Mouse (Mus musculus) ES-Bruce4 (cell line): ENCODE results near the gene Grxcr1.

Experiments used
- CTCF ChIP-seq: IDR thresholded peaks from one replicate; pipeline ENCODE4 v1.8.1; 2011; ENCODE audit warnings: low read depth, low read length
- EP300 ChIP-seq: IDR thresholded peaks from 2 replicates; pipeline ENCODE4 v1.6.1; 2011; ENCODE audit warnings: low read depth, low read length; ENCODE audit not compliant: insufficient read depth
- POLR2A ChIP-seq: IDR thresholded peaks from one replicate; pipeline ENCODE4 v1.8.1; 2011; ENCODE audit warnings: low read length; ENCODE audit not compliant: insufficient read depth

DNA sequence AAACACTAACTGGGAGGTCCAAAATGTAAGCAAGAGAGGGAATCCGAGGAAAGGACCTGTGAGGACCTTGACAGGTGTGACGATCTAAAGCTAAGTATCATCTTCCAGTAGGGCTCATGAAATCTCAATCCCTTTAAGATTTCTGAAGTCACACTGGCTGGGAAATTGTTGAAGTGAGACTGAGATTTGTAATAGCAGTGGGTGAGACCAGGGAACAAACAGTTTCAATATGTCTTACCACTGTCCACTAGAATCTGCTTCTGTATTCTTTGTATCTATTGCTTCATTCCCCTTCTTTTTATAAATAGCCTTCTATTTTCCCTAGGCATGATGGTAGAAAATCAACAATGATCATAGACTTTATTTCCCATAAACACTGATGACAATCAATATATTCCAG is 10.8 kb upstream of the Grxcr1 start:
- TF ChIP-seq CTCF, result no peak
- TF ChIP-seq POLR2A, result no peak
- TF ChIP-seq EP300, result no peak
